Mouse (Mus musculus) CH12.LX (cell line): ENCODE measurements at regions not wholly inside any gene's neighbourhood (a gene's known extent, or its start where the extent isn't known, plus 50 kb on each side); places are given as distances from the start of the nearest gene placed in this dataset.

ENCODE experiments used
- BHLHE40 ChIP-seq: IDR thresholded peaks from 2 replicates; pipeline ENCODE4 v1.6.1; 2011; ENCODE audit warnings: mild to moderate bottlenecking, low read depth, low read length, improper control_type of control experiment
- CTCF ChIP-seq, 2 experiments: IDR thresholded peaks in 1 of 2; conservative IDR thresholded peaks in 1 of 2; 2 replicates each; pipeline ENCODE4 v1.5.1; 2011 to 2012; ENCODE audit warnings: low read depth in 2 of 2, low read length in 2 of 2, improper control_type of control experiment in 1 of 2, inconsistent platforms in 1 of 2, mild to moderate bottlenecking in 1 of 2, moderate library complexity in 1 of 2
- EP300 ChIP-seq: IDR thresholded peaks from 2 replicates; pipeline ENCODE4 v1.6.1; 2011; ENCODE audit warnings: low read length, improper control_type of control experiment
- ETS1 ChIP-seq: conservative IDR thresholded peaks from 2 replicates; pipeline ENCODE4 v1.6.1; 2012; ENCODE audit warnings: low read depth, mild to moderate bottlenecking, inconsistent platforms, low read length, improper control_type of control experiment, moderate library complexity
- POLR2A ChIP-seq: IDR thresholded peaks from 2 replicates; pipeline ENCODE4 v1.6.1; 2011; ENCODE audit warnings: low read depth, mild to moderate bottlenecking, improper control_type of control experiment, low read length
- POLR2AphosphoS2 ChIP-seq: IDR thresholded peaks from 2 replicates; pipeline ENCODE4 v1.6.1; 2011; ENCODE audit warnings: low read depth, low read length, improper control_type of control experiment
- SIN3A ChIP-seq: IDR thresholded peaks from 2 replicates; pipeline ENCODE4 v1.6.1; 2012; ENCODE audit warnings: low read length, improper control_type of control experiment, inconsistent platforms
- UBTF ChIP-seq: IDR thresholded peaks from 2 replicates; pipeline ENCODE4 v1.6.1; 2012; ENCODE audit warnings: low read depth, mild to moderate bottlenecking, inconsistent platforms, low read length, improper control_type of control experiment, moderate library complexity
- ZKSCAN1 ChIP-seq: IDR thresholded peaks from 2 replicates; pipeline ENCODE4 v1.6.1; 2012; ENCODE audit warnings: low read depth, inconsistent platforms, low read length, improper control_type of control experiment, borderline replicate concordance

DNA sequence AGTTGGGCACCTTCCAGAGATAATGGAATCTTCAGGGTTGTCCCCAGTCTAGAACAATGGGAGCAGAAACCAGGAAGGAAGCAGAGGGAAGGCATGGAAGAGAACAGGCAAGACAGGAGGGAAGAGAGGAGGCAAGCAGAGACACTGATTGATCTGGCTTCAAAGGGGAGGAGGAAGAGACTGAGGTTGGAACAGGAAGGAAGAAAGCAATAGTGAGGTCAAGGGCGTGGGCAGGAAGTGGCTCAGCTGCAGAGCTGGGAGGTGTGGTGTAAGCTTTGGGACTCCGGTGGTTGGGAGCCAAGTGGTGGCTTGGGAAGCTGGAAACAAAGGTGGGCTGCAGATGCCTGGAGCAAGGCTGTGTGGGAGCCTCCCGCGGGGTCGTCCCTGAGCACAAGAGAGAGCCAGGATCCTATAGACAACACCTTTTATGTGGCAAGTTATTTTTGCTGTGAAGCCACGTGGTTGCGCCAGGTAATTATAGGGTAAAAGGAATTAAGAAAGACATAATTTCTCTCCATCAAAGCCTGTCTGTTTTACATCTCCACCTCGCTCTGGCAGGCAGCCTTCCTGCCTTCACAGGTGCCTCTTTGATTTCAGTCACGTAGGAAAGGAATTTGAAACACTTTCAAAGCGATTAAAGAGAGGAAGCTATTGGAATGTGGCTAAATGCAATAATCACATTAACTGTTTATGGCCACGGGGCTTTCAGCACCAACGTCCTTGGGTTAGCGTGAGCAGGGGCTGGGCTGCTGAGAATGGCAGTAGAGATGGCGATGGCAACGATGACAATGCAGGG lies 237.3 kb upstream of the Wscd1 start:
- TF ChIP-seq EP300 (no peak), BHLHE40 (no peak), ETS1 (no peak), UBTF (no peak), POLR2A (no peak), POLR2AphosphoS2 (no peak), SIN3A (no peak), CTCF (conservative IDR thresholded peaks at IDR 0.05 in 1 of 2, IDR thresholded peaks at IDR 0.05 in 1 of 2; ENCODE audit: low read depth in 2 of 2, low read length in 2 of 2) (no peak), ZKSCAN1 (no peak)
